Mouse (Mus musculus) hindbrain, embryonic 15.5 days (tissue): Measurements from ENCODE around the gene Hs3st6. TPM values are rescaled to one million over a fixed set of nuclear protein-coding genes. Genes with fewer than 3 reads are reported as not detected.

Experiments used
- ATAC-seq: fragments of 200-750 bp; cut with Nextera tagmentation; 2 replicates; pipeline ENCODE4 v1.8.0; 2017; ENCODE audit warnings: low read depth, moderate number of reproducible peaks, moderate TSS enrichment; ENCODE audit not compliant: low FRiP score
- H3K27ac ChIP-seq: fragments of 300-500 bp; sonication (generic); replicated peaks from 2 replicates; pipeline ENCODE4 v1.5.1; 2015; ENCODE audit warnings: mild to moderate bottlenecking, inconsistent platforms
- H3K27me3 ChIP-seq: fragments of 300-500 bp; sonication (generic); 2 replicates; pipeline ENCODE4 v1.6.1; 2015; ENCODE audit warnings: control low read depth, inconsistent platforms
- H3K36me3 ChIP-seq: fragments of 300-500 bp; sonication (generic); 2 replicates; pipeline ENCODE4 v1.6.1; 2015; ENCODE audit warnings: control low read depth, inconsistent platforms
- H3K4me1 ChIP-seq: fragments of 300-500 bp; sonication (generic); replicated peaks from 2 replicates; pipeline ENCODE4 v1.6.1; 2015; ENCODE audit warnings: control low read depth, inconsistent platforms
- H3K4me2 ChIP-seq: fragments of 300-500 bp; sonication (generic); 2 replicates; pipeline ENCODE4 v1.6.1; 2015; ENCODE audit warnings: moderate library complexity, mild to moderate bottlenecking, inconsistent platforms
- H3K4me3 ChIP-seq: fragments of 300-500 bp; sonication (generic); 2 replicates; pipeline ENCODE4 v1.5.1; 2015; ENCODE audit warnings: mild to moderate bottlenecking, inconsistent platforms
- H3K9ac ChIP-seq: fragments of 300-500 bp; sonication (generic); 2 replicates; pipeline ENCODE4 v1.6.1; 2015; ENCODE audit warnings: inconsistent platforms
- H3K9me3 ChIP-seq: fragments of 300-500 bp; sonication (generic); 2 replicates; pipeline ENCODE4 v1.6.1; 2016; ENCODE audit warnings: control low read depth, inconsistent platforms
- WGBS: fragments of 180-500 bp; shearing (Covaris S2); methylation state at CpG from one replicate; pipeline ENCODE4 v1.1.7; 2015; 5-methylcytosine and 5-hydroxymethylcytosine counted together
- polyA plus RNA-seq: library from polyadenylated mRNA; unstranded; fragments of >200 nt; fragmentation: Nextera tagmentation; extraction: Ambion mirVana; gene quantifications from 2 replicates; pipeline ENCODE4 v1.2.1, GENCODE M21; 2015

Gene Hs3st6
- polyA plus RNA-seq, 1 experiment from 2014 or later: 0.30 TPM

- WGBS: 78% methylated on average over 12 of the region's 12 CpGs
- Histone ChIP-seq H3K9me3 (no peaks in the 10 kb centered on the region), H3K4me3 (no peak overlapping the region), H3K36me3 (no peaks in the 10 kb centered on the region), H3K27me3 (no peaks in the 10 kb centered on the region), H3K9ac (no peak overlapping the region), H3K4me1 (peaks cover 16% of the 10 kb centered on the region), H3K27ac (no peak overlapping the region), H3K4me2 (no peak overlapping the region)
- no peak for ATAC-seq
These were observed 20.4 kb upstream of the Hs3st6 start for GRCm38 (mm10) chr17:24732233-24732935.

DNA sequence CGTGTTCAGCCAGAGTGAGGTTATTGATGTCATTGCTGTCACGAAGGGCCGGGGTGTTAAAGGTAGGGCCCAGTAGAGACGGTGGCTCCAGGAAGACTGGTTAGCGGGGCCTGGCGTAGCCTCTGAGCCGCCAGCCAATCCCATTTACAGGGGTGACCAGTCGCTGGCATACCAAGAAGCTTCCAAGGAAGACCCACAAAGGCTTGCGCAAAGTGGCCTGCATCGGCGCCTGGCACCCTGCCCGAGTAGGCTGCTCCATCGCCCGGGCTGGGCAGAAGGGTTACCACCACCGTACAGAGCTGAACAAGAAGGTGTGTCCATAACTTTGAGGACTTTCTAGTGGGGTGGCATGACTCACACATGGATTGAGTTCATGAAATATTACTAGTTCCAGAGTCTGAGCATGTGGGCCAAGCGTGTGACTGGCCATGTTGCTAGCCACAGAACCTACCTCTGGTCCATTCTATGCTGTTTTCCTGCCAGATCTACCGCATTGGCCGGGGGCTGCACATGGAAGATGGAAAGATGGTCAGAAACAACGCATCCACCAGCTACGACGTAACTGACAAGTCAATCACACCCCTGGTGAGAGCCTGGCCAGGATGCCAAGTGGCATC, 19.2 kb upstream of the Hs3st6 start:
- 91% methylated on average over 21 of the region's 21 CpGs for WGBS
- H3K9me3 ChIP-seq: no peaks in the 10 kb centered on the region
- no peaks in the 10 kb centered on the region for H3K36me3 ChIP-seq
- H3K9ac ChIP-seq: no peak overlapping the region
- no peaks in the 10 kb centered on the region for H3K27me3 ChIP-seq
- no peak for ATAC-seq
- no peak overlapping the region for H3K4me2 ChIP-seq
- no peak overlapping the region for H3K27ac ChIP-seq
- peaks cover 16% of the 10 kb centered on the region for H3K4me1 ChIP-seq
- H3K4me3 ChIP-seq: no peak overlapping the region

DNA sequence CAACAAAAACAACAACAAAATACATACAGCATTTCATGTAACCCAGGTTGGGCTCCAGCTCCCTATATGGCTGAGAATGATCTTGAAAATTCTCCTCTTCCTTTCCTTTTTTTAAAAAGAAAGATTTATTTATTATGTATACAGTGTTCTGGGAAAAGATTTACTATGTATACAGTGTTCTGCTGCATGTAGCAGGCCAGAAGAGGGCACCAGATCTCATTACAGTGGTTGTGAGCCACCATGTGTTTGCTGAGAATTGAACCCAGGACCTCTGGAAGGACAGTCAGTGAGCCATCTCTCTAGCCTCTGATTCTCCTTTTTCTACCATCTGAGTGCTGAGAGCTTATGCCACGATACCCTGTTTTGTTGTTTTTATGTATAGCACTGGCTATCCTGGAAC, 18.3 kb upstream of the Hs3st6 start:
- WGBS: 97% methylated on average over 1 of the region's 1 CpGs
- H3K36me3 ChIP-seq: no peaks in the 10 kb centered on the region
- no peak overlapping the region for H3K9ac ChIP-seq
- no peaks in the 10 kb centered on the region for H3K27me3 ChIP-seq
- peaks cover 16% of the 10 kb centered on the region for H3K4me1 ChIP-seq
- H3K4me2 ChIP-seq: no peak overlapping the region
- no peak overlapping the region for H3K4me3 ChIP-seq
- ATAC-seq: no peak
- H3K9me3 ChIP-seq: no peaks in the 10 kb centered on the region
- H3K27ac ChIP-seq: no peak overlapping the region

DNA sequence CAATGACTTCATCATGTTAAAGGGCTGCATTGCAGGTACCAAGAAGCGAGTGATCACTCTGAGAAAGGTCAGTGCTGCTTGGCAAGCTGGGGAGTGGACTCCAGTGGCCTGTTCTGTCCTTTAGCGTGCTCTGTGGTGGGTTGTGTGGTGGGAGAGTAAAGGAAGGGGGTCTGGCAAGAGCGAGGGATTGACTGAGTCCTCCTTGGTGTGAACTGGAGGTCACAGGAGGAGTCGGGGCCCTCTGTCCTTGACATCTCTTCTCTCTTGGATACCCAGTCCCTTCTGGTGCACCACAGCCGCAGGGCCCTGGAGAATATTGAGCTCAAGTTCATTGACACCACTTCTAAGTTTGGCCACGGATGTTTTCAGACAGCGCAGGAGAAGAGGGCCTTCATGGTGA, 17.3 kb upstream of the Hs3st6 start:
- no peak overlapping the region for H3K4me3 ChIP-seq
- H3K4me1 ChIP-seq: peaks cover 16% of the 10 kb centered on the region
- no peak overlapping the region for H3K27ac ChIP-seq
- 84% methylated on average over 7 of the region's 7 CpGs for WGBS
- H3K4me2 ChIP-seq: no peak overlapping the region
- no peak overlapping the region for H3K9ac ChIP-seq
- no peaks in the 10 kb centered on the region for H3K9me3 ChIP-seq
- H3K36me3 ChIP-seq: no peaks in the 10 kb centered on the region
- H3K27me3 ChIP-seq: no peaks in the 10 kb centered on the region
- no peak for ATAC-seq

DNA sequence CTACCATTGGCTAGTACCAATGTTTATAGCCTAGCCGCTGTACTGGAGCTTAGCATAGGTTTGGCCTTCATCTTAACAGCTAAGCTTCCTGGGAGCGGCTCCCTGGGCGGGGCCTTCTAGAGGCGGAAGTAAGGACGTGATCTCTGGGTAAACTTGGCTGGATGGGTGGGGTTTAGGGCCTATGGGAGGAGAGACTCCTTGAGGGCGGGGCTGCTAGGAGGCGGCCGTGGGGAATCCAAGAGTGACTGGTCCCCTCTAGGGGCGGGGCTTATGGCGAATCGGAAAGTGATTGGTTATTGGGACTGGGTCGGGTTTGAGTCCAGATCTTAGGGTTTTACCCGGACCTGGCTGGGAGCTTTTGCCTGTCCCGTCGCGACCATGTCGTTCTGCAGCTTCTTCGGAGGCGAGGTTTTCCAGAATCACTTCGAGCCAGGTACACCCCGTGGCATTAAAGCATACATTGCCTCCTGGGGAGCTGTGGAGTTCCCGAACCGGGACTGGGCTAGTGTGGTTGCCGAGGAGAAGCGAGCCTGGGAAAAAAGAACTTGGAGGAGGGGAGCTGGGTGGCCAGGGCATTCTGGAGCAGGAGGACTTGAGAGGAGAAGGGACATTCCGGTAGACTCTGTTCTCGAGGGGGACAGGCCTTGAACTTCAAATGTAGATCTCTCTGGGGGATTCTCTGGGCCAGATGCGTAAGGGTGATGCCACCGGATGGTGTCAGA, 16.3 kb upstream of the Hs3st6 start, which contains the start of gene Msrb1:
Gene Msrb1 (plus strand): TSS at position 313 of the 722 bp plus-strand sequence.
- no peaks in the 10 kb centered on the region for H3K27me3 ChIP-seq
- H3K4me2 ChIP-seq: peak within 1 kb of the TSS; percentile 95
- 2% methylated on average over 29 of the region's 29 CpGs for WGBS
- H3K9me3 ChIP-seq: no peaks in the 10 kb centered on the region
- peak within 1 kb of the TSS; percentile 67 for H3K9ac ChIP-seq
- peaks cover 16% of the 10 kb centered on the region for H3K4me1 ChIP-seq
- H3K4me3 ChIP-seq: peak within 1 kb of the TSS; percentile 60
- ATAC-seq: peak; percentile 95
- peak within 1 kb of the TSS; percentile 67 for H3K27ac ChIP-seq
- no peaks in the 10 kb centered on the region for H3K36me3 ChIP-seq

- WGBS: 19% methylated on average over 8 of the region's 8 CpGs
- H3K4me1 ChIP-seq: peaks cover 16% of the 10 kb centered on the region
- H3K9ac ChIP-seq: peak overlapping the region; percentile 67
- no peak overlapping the region for H3K27ac ChIP-seq
- no peaks in the 10 kb centered on the region for H3K36me3 ChIP-seq
- H3K4me3 ChIP-seq: peak overlapping the region; percentile 60
- peak overlapping the region; percentile 95 for H3K4me2 ChIP-seq
- no peak for ATAC-seq
- no peaks in the 10 kb centered on the region for H3K27me3 ChIP-seq
- no peaks in the 10 kb centered on the region for H3K9me3 ChIP-seq
These were observed 15.5 kb upstream of the Hs3st6 start for GRCm38 (mm10) chr17:24737135-24737810.

DNA sequence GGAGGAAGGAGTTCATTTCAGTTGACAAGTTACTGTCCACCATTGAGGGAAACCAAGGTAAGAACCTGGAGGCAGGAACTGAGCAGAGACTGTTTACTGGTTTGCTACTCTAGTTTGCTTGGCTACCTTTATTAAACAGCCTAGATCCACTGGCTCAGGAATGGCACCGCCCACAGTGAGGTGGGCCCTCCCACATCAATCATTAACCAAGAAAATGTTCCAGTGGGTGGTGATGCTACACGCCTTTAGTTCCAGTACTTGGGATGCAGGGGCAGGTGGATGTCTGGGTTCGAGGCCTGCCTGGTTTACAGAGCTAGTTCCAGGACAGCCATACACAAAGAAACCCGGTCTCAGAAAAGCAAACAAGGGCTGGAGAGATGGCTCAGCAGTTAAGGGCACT, 14.6 kb upstream of the Hs3st6 start:
- no peak overlapping the region for H3K27ac ChIP-seq
- no peaks in the 10 kb centered on the region for H3K27me3 ChIP-seq
- H3K4me3 ChIP-seq: no peak overlapping the region
- ATAC-seq: no peak
- no peak overlapping the region for H3K9ac ChIP-seq
- no peak overlapping the region for H3K4me2 ChIP-seq
- 81% methylated on average over 4 of the region's 4 CpGs for WGBS
- H3K9me3 ChIP-seq: no peaks in the 10 kb centered on the region
- peaks cover 16% of the 10 kb centered on the region for H3K4me1 ChIP-seq
- no peaks in the 10 kb centered on the region for H3K36me3 ChIP-seq

DNA sequence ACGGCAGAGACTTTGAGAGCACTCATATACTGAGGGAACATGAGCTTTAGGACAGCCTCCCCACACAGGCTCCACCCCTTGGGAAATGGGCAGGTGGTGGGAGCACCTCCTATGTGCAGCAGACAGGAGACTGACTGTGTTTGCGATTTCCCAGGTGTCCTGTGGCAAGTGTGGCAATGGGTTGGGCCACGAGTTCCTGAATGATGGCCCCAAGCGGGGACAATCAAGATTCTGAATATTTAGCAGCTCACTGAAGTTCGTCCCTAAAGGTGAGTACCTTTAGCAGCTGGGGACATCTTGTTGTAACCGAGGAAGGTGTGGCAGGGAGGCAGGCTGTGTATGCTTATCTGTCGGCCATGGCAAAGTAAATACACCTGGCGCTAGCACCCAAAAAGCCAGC, 12.9 kb upstream of the Hs3st6 start:
- no peak for ATAC-seq
- WGBS: 86% methylated on average over 8 of the region's 8 CpGs
- H3K4me2 ChIP-seq: no peak overlapping the region
- no peak overlapping the region for H3K4me3 ChIP-seq
- H3K27ac ChIP-seq: no peak overlapping the region
- no peak overlapping the region for H3K9ac ChIP-seq
- peaks cover 16% of the 10 kb centered on the region for H3K4me1 ChIP-seq
- no peaks in the 10 kb centered on the region for H3K9me3 ChIP-seq
- H3K27me3 ChIP-seq: no peaks in the 10 kb centered on the region
- no peaks in the 10 kb centered on the region for H3K36me3 ChIP-seq

GRCm38 (mm10) chr17:24742307-24742706, 10.5 kb upstream of the Hs3st6 start:
- no peak for ATAC-seq
- Histone ChIP-seq H3K9me3 (no peaks in the 10 kb centered on the region), H3K36me3 (no peaks in the 10 kb centered on the region), H3K27ac (no peak overlapping the region), H3K4me2 (no peak overlapping the region), H3K4me3 (no peak overlapping the region), H3K9ac (no peak overlapping the region), H3K4me1 (peaks cover 2% of the 10 kb centered on the region; the same call in 1 of the 2 replicates), H3K27me3 (peaks cover 4% of the 10 kb centered on the region; the same call in 1 of the 2 replicates)
- WGBS: 77% methylated on average over 8 of the region's 8 CpGs

GRCm38 (mm10) chr17:24743896-24744295, 8.9 kb upstream of the Hs3st6 start:
- 77% methylated on average over 5 of the region's 5 CpGs for WGBS
- H3K9ac ChIP-seq: no peak overlapping the region
- H3K9me3 ChIP-seq: no peaks in the 10 kb centered on the region
- H3K27ac ChIP-seq: no peak overlapping the region
- H3K36me3 ChIP-seq: no peaks in the 10 kb centered on the region
- no peak overlapping the region for H3K4me2 ChIP-seq
- H3K4me1 ChIP-seq: 0 out of 2 replicates have a peak, but pooled peaks cover 2% of the 10 kb centered on the region
- no peak overlapping the region for H3K4me3 ChIP-seq
- H3K27me3 ChIP-seq: peaks cover 8% of the 10 kb centered on the region
- ATAC-seq: no peak

GRCm38 (mm10) chr17:24744381-24744780, 8.4 kb upstream of the Hs3st6 start:
- no peak overlapping the region for H3K4me3 ChIP-seq
- H3K4me2 ChIP-seq: no peak overlapping the region
- no peak overlapping the region for H3K27ac ChIP-seq
- no peaks in the 10 kb centered on the region for H3K9me3 ChIP-seq
- no peak for ATAC-seq
- H3K27me3 ChIP-seq: peaks cover 13% of the 10 kb centered on the region
- 0 out of 2 replicates have a peak, but pooled peaks cover 2% of the 10 kb centered on the region for H3K4me1 ChIP-seq
- H3K36me3 ChIP-seq: no peaks in the 10 kb centered on the region
- WGBS: 64% methylated on average over 3 of the region's 3 CpGs
- no peak overlapping the region for H3K9ac ChIP-seq
